Mouse (Mus musculus): ENCODE measurements around the gene Ppp1r9a.

- TF ChIP-seq CTCF (IDR thresholded peaks at IDR 0.05; ENCODE audit: extremely low read depth, insufficient read depth, insufficient read length, insufficient replicate concordance), result no peak
- no peak for TF ChIP-seq POLR2A (IDR thresholded peaks at IDR 0.05; ENCODE audit: low read depth, low read length)
Measured at GRCm38 (mm10) chr6:5138875-5139631, 236.3 kb downstream of the Ppp1r9a start.
